19 mouse cellular contexts compared by ENCODE assay signal in genomic region chr4:121194736-121195135, GRCm38 (mm10).
"Had no signal": no experiment of that assay in that cellular context is flagged by ENCODE, and none has a peak within 500 bp of the region (broad histone marks: within the 10 kb centered on the region; RNA-seq: fewer than 3 reads in every experiment).

No protein-coding gene starts in this region.

- H3K9ac ChIP-seq: liver, embryonic 13.5 days; liver, embryonic 15.5 days; liver, postnatal 0 days; lung, embryonic 15.5 days; midbrain, embryonic 12.5 days; neural tube, embryonic 12.5 days; stomach, embryonic 15.5 days had no signal

- H3K36me3 ChIP-seq: neural tube, embryonic 12.5 days; stomach, embryonic 15.5 days had no signal

- H3K4me3 ChIP-seq: liver, embryonic 13.5 days; liver, embryonic 15.5 days; lung, embryonic 15.5 days; megakaryocyte, embryonic 14.5 days; midbrain, embryonic 12.5 days; neural tube, embryonic 12.5 days; stomach, embryonic 15.5 days had no signal

- H3K4me2 ChIP-seq: liver, embryonic 13.5 days; liver, embryonic 15.5 days; lung, embryonic 15.5 days; midbrain, embryonic 12.5 days; neural tube, embryonic 12.5 days; stomach, embryonic 15.5 days had no signal

- DNase-seq: liver, embryonic 13.5 days; liver, postnatal 0 days; lung, adult 2 months; lung, postnatal 14 days; lung, postnatal 36 days; midbrain, embryonic 14.5 days; right cerebral cortex, postnatal 25 days; right cerebral cortex, postnatal 4 days; thymus, postnatal 14 days; thymus, postnatal 36 days had no signal

- H3K27me3 ChIP-seq: liver, embryonic 13.5 days; liver, embryonic 15.5 days; lung, embryonic 15.5 days; megakaryocyte, embryonic 14.5 days; midbrain, embryonic 12.5 days; neural tube, embryonic 12.5 days; stomach, embryonic 15.5 days had no signal

- ATAC-seq: liver, postnatal 0 days; lung, postnatal 0 days had no signal

- H3K9me3 ChIP-seq: liver, embryonic 13.5 days; liver, embryonic 15.5 days; lung, embryonic 15.5 days; megakaryocyte, embryonic 14.5 days; midbrain, embryonic 12.5 days; neural tube, embryonic 12.5 days; stomach, embryonic 15.5 days had no signal

- H3K4me1 ChIP-seq: lung, embryonic 15.5 days; midbrain, embryonic 12.5 days; neural tube, embryonic 12.5 days; stomach, embryonic 15.5 days had no signal

- H3K27ac ChIP-seq: liver, embryonic 13.5 days; liver, embryonic 15.5 days; lung, embryonic 15.5 days; macrophage; midbrain, embryonic 12.5 days; neural tube, embryonic 12.5 days; stomach, embryonic 15.5 days; stomach, postnatal 0 days had no signal
